Mouse (Mus musculus) hindbrain, postnatal 0 days (tissue): ENCODE data around the gene Otx2. TPM values are rescaled to one million over a fixed set of nuclear protein-coding genes. Genes with fewer than 3 reads are reported as not detected.

Source experiments
- ATAC-seq: fragments of 200-750 bp; cut with Nextera tagmentation; 2 replicates; pipeline ENCODE4 v1.8.0; 2017; ENCODE audit warnings: mild to moderate bottlenecking, moderate TSS enrichment, moderate library complexity
- DNase-seq: peaks from one replicate; pipeline ENCODE4 v3.0.0-alpha.2; 2015; ENCODE audit warnings: low spot score
- H3K27ac ChIP-seq: fragments of 300-500 bp; sonication (generic); 2 replicates; pipeline ENCODE4 v1.5.1; 2014; ENCODE audit warnings: mild to moderate bottlenecking
- H3K27me3 ChIP-seq: fragments of 300-500 bp; sonication (generic); 2 replicates; pipeline ENCODE4 v1.6.1; 2014; ENCODE audit warnings: low read length, mixed read lengths; ENCODE audit not compliant: insufficient read depth
- H3K36me3 ChIP-seq: fragments of 300-500 bp; sonication (generic); 2 replicates; pipeline ENCODE4 v1.6.1; 2014; ENCODE audit warnings: low read length, mixed read lengths; ENCODE audit not compliant: insufficient read depth
- H3K4me1 ChIP-seq: fragments of 300-500 bp; sonication (generic); 2 replicates; pipeline ENCODE4 v1.6.1; 2014; ENCODE audit warnings: antibody characterized with exemption, low read length, mixed read lengths; ENCODE audit not compliant: insufficient read depth
- H3K4me2 ChIP-seq: fragments of 300-500 bp; sonication (generic); 2 replicates; pipeline ENCODE4 v1.6.1; 2014; ENCODE audit warnings: low read depth, mild to moderate bottlenecking, low read length, moderate library complexity, mixed read lengths
- H3K4me3 ChIP-seq: fragments of 300-500 bp; sonication (generic); 2 replicates; pipeline ENCODE4 v1.5.1; 2014; ENCODE audit warnings: low read length
- H3K9ac ChIP-seq: fragments of 300-500 bp; sonication (generic); replicated peaks from 2 replicates; pipeline ENCODE4 v1.6.1; 2014; ENCODE audit warnings: mild to moderate bottlenecking, low read length, moderate library complexity, mixed read lengths
- H3K9me3 ChIP-seq: fragments of 300-500 bp; sonication (generic); 2 replicates; pipeline ENCODE4 v1.6.1; 2016; ENCODE audit warnings: low read length, mixed read lengths
- CTCF ChIP-seq: IDR thresholded peaks from 2 replicates; pipeline ENCODE4 v1.5.1; 2016; ENCODE audit warnings: antibody characterized with exemption, control low read depth, low read depth
- WGBS: fragments of 180-500 bp; shearing (Covaris S2); extraction: QIAGEN DNeasy Blood & Tissue Kit; methylation state at CpG from one replicate; pipeline ENCODE4 v1.1.7; 2014; 5-methylcytosine and 5-hydroxymethylcytosine counted together
- polyA plus RNA-seq: library from polyadenylated mRNA; unstranded; fragments of >200 nt; fragmentation: Nextera tagmentation; extraction: Ambion mirVana; gene quantifications from 2 replicates; pipeline ENCODE4 v1.2.1, GENCODE M21; 2015
- total RNA-seq: library from RNA; depleted of rRNA; stranded (reverse); fragments of >200 nt; gene quantifications from 2 replicates; pipeline ENCODE4 v1.2.3, GENCODE M21; 2014

The Otx2 gene
- total and polyA plus RNA-seq, 2 experiments from 2014 or later: 33.2 to 48.4 TPM

GRCm38 (mm10) chr14:48661151-48661550 lies 12.5 kb downstream of the Otx2 start:
- Histone ChIP-seq H3K4me2 (peak overlapping the region; percentile 40), H3K27ac (no peak overlapping the region), H3K4me1 (no peaks in the 10 kb centered on the region), H3K27me3 (peaks cover 72% of the 10 kb centered on the region), H3K36me3 (no peaks in the 10 kb centered on the region), H3K4me3 (peak overlapping the region; percentile 40), H3K9me3 (no peaks in the 10 kb centered on the region), H3K9ac (no peak overlapping the region)
- TF ChIP-seq CTCF: no peak
- DNase-seq (no peak), ATAC-seq (no peak)
- 25% methylated on average over 8 of the region's 8 CpGs for WGBS

GRCm38 (mm10) chr14:48660593-48660992 lies 13.0 kb downstream of the Otx2 start:
- Histone ChIP-seq H3K4me2 (0 out of 2 replicates have a peak overlapping the region, but pooled peaks have one; percentile 40), H3K9ac (no peak overlapping the region), H3K27ac (no peak overlapping the region), H3K4me1 (no peaks in the 10 kb centered on the region), H3K4me3 (no peak overlapping the region), H3K9me3 (no peaks in the 10 kb centered on the region), H3K36me3 (no peaks in the 10 kb centered on the region), H3K27me3 (peaks cover 76% of the 10 kb centered on the region)
- 66% methylated on average over 4 of the region's 4 CpGs for WGBS
- no peak for TF ChIP-seq CTCF
- ATAC-seq: no peak
- no peak for DNase-seq

- Histone ChIP-seq H3K27ac (no peak overlapping the region), H3K9me3 (no peaks in the 10 kb centered on the region), H3K4me2 (peak overlapping the region; percentile 13; the same call in 1 of the 2 replicates), H3K27me3 (peaks cover 85% of the 10 kb centered on the region), H3K9ac (no peak overlapping the region), H3K4me3 (no peak overlapping the region), H3K36me3 (no peaks in the 10 kb centered on the region), H3K4me1 (no peaks in the 10 kb centered on the region)
- WGBS: 60% methylated on average over 4 of the region's 4 CpGs
- ATAC-seq (no peak), DNase-seq (no peak)
- TF ChIP-seq CTCF: no peak
Measured at GRCm38 (mm10) chr14:48659661-48660060, 14.0 kb downstream of the Otx2 start.

- Histone ChIP-seq H3K4me2 (no peak overlapping the region), H3K4me1 (no peaks in the 10 kb centered on the region), H3K36me3 (no peaks in the 10 kb centered on the region), H3K9ac (no peak overlapping the region), H3K4me3 (no peak overlapping the region), H3K27me3 (peaks cover 85% of the 10 kb centered on the region), H3K27ac (no peak overlapping the region), H3K9me3 (no peaks in the 10 kb centered on the region)
- TF ChIP-seq CTCF: no peak
- ATAC-seq (no peak), DNase-seq (no peak)
- 80% methylated on average over 6 of the region's 6 CpGs for whole genome bisulfite sequencing
Measured at GRCm38 (mm10) chr14:48657241-48657640, 16.4 kb downstream of the Otx2 start.

- Histone ChIP-seq H3K9me3 (no peaks in the 10 kb centered on the region), H3K4me1 (no peaks in the 10 kb centered on the region), H3K36me3 (no peaks in the 10 kb centered on the region), H3K27ac (no peak overlapping the region), H3K27me3 (peaks cover 79% of the 10 kb centered on the region), H3K9ac (no peak overlapping the region), H3K4me3 (no peak overlapping the region), H3K4me2 (no peak overlapping the region)
- TF ChIP-seq CTCF: no peak
- WGBS: 51% methylated on average over 4 of the region's 4 CpGs
- ATAC-seq: no peak
- no peak for DNase-seq
Measured at GRCm38 (mm10) chr14:48656711-48657110, 16.9 kb downstream of the Otx2 start.

- no peak for TF ChIP-seq CTCF
- DNase-seq (no peak), ATAC-seq (no peak)
- 7% methylated on average over 21 of the region's 21 CpGs for WGBS
- no peak overlapping the region for H3K27ac ChIP-seq
- H3K4me2 ChIP-seq: no peak overlapping the region
- no peak overlapping the region for H3K9ac ChIP-seq
- no peaks in the 10 kb centered on the region for H3K36me3 ChIP-seq
- H3K27me3 ChIP-seq: peaks cover 76% of the 10 kb centered on the region
- no peak overlapping the region for H3K4me3 ChIP-seq
- H3K4me1 ChIP-seq: no peaks in the 10 kb centered on the region
- no peaks in the 10 kb centered on the region for H3K9me3 ChIP-seq
Measured at GRCm38 (mm10) chr14:48655792-48656550, 17.6 kb downstream of the Otx2 start.

- Histone ChIP-seq H3K9ac (no peak overlapping the region), H3K36me3 (no peaks in the 10 kb centered on the region), H3K4me3 (0 out of 2 replicates have a peak overlapping the region, but pooled peaks have one; percentile 6), H3K27me3 (peaks cover 75% of the 10 kb centered on the region), H3K4me2 (0 out of 2 replicates have a peak overlapping the region, but pooled peaks have one; percentile 6), H3K4me1 (no peaks in the 10 kb centered on the region), H3K9me3 (no peaks in the 10 kb centered on the region), H3K27ac (0 out of 2 replicates have a peak overlapping the region, but pooled peaks have one; percentile 17)
- ATAC-seq (0 out of 2 replicates have a peak, but pooled peaks have one; percentile 17), DNase-seq (no peak)
- 3% methylated on average over 33 of the region's 33 CpGs for WGBS
- TF ChIP-seq CTCF: no peak
Measured at GRCm38 (mm10) chr14:48655073-48655791, 18.4 kb downstream of the Otx2 start.
